Mouse (Mus musculus) spleen, adult 2 months (tissue): ENCODE measurements around the gene Pramef12.

Experiments
- CTCF ChIP-seq: fragments of 200-500 bp; IDR thresholded peaks from 2 replicates; pipeline ENCODE4 v1.5.1; 2011; ENCODE audit warnings: mild to moderate bottlenecking, inconsistent platforms; ENCODE audit not compliant: insufficient read depth, insufficient read length, insufficient replicate concordance; ENCODE audit errors: extremely low read depth
- POLR2A ChIP-seq: fragments of 200-500 bp; IDR thresholded peaks from 2 replicates; pipeline ENCODE4 v1.6.1; 2011; ENCODE audit warnings: low read depth, low read length, inconsistent platforms

DNA sequence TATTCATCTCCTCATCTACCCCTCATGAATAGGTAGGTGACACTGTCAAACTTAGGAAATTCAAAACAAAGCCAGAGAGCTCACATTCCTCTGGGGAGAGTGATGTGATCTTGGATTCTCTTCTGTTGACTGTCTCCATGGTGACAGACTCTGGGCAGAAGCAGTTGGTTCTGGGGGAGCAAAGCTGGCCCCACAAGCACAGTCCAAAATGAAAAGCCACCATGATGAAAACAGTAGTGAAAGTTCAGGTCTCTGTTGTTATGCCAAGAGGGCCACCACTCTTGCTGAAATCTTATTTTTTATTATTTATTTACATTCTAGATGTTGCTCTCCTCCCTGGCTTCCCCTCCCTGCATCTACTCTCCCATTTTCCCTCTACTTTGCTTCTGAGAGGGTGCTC lies 30.4 kb upstream of the Pramef12 start, which contains the start of gene 1700012P22Rik:
- TF ChIP-seq CTCF: no peak
- no peak for TF ChIP-seq POLR2A
